Mouse (Mus musculus) ES-E14 (cell line): ENCODE results near the gene Dock3. TPM values are rescaled to one million over a fixed set of nuclear protein-coding genes. Genes with fewer than 3 reads are reported as not detected.

ENCODE experiments used
- DNase-seq: peaks from one replicate; pipeline ENCODE4 v3.0.0-alpha.2; 2013; ENCODE audit warnings: low read depth, low spot score
- H3K27ac ChIP-seq: 2 replicates; pipeline ENCODE4 v1.5.1; 2012; ENCODE audit warnings: low read depth, mild to moderate bottlenecking, low read length, moderate library complexity, mixed read lengths; ENCODE audit not compliant: poor library complexity, insufficient read depth, severe bottlenecking
- H3K36me3 ChIP-seq: 2 replicates; pipeline ENCODE4 v1.6.1; 2012; ENCODE audit warnings: mild to moderate bottlenecking, low read length, moderate library complexity, mixed read lengths; ENCODE audit not compliant: control insufficient read depth, poor library complexity, insufficient read depth, severe bottlenecking
- H3K4me1 ChIP-seq, 2 experiments: fragments of 150-350 bp in 1 of 2; sonication (generic) in 1 of 2; 2 replicates each; pipeline ENCODE4 v1.6.1; 2012; ENCODE audit warnings: low read length in 2 of 2, mild to moderate bottlenecking in 1 of 2, mixed read lengths in 1 of 2; ENCODE audit not compliant: control insufficient read depth in 2 of 2, insufficient read depth in 2 of 2, poor library complexity in 1 of 2
- H3K4me3 ChIP-seq, 2 experiments: fragments of 150-350 bp in 1 of 2; sonication (generic) in 1 of 2; 2 replicates each; pipeline ENCODE4 v1.5.1; 2012; ENCODE audit warnings: low read length in 2 of 2, low read depth in 1 of 2, mild to moderate bottlenecking in 1 of 2, mixed read lengths in 1 of 2; ENCODE audit not compliant: insufficient read depth in 1 of 2, poor library complexity in 1 of 2, severe bottlenecking in 1 of 2
- H3K9ac ChIP-seq: 2 replicates; pipeline ENCODE4 v1.6.1; 2012; ENCODE audit warnings: low read depth, mild to moderate bottlenecking, low read length, mixed read lengths; ENCODE audit not compliant: poor library complexity, insufficient read depth, severe bottlenecking
- H3K9me3 ChIP-seq: fragments of 150-350 bp; sonication (generic); 2 replicates; pipeline ENCODE4 v1.6.1; 2012; ENCODE audit warnings: low read depth, mild to moderate bottlenecking, low read length; ENCODE audit not compliant: control insufficient read depth, insufficient read depth
- CHD2 ChIP-seq: IDR thresholded peaks from 2 replicates; pipeline ENCODE4 v1.6.1; 2014; ENCODE audit warnings: mild to moderate bottlenecking, low read depth, low read length, inconsistent platforms
- HCFC1 ChIP-seq: IDR thresholded peaks from 2 replicates; pipeline ENCODE4 v1.6.1; 2012; ENCODE audit warnings: low read length, inconsistent platforms, borderline replicate concordance; ENCODE audit not compliant: insufficient read depth
- MAFK ChIP-seq: IDR thresholded peaks from 2 replicates; pipeline ENCODE4 v1.6.1; 2014; ENCODE audit warnings: mild to moderate bottlenecking, low read depth, low read length, inconsistent platforms; ENCODE audit not compliant: insufficient read depth
- ZC3H11A ChIP-seq: IDR thresholded peaks from 2 replicates; pipeline ENCODE4 v1.6.1; 2012; ENCODE audit warnings: low read depth, mild to moderate bottlenecking, inconsistent platforms, low read length, borderline replicate concordance
- ZNF384 ChIP-seq: IDR thresholded peaks from 2 replicates; pipeline ENCODE4 v1.6.1; 2012; ENCODE audit warnings: low read depth, low read length, inconsistent platforms
- in situ Hi-C, 2 experiments: fragments of 600-800 bp; cut with MboI; formaldehyde crosslinking; loops; one replicate each; pipeline ENCODE4 v1.15.1; 2025; ENCODE audit warnings: low sequenced_read_pairs in 2 of 2, inconsistent platforms in 1 of 2; ENCODE audit not compliant: unreplicated experiment in 2 of 2
- total RNA-seq: library from RNA; depleted of rRNA; stranded (reverse); fragments of 300-350 nt; gene quantifications from 2 replicates; pipeline ENCODE4 v1.2.3, GENCODE M21; 2012

Dock3 gene
- total RNA-seq, 1 experiment = 3.3 TPM

GRCm38 (mm10) chr9:106970742-106971141, 261.0 kb downstream of the Dock3 start:
- in situ Hi-C loops = no loop called here
- TF ChIP-seq CHD2 (no peak), HCFC1 (no peak), ZNF384 (no peak), MAFK (no peak), ZC3H11A (no peak)
- Histone ChIP-seq H3K9me3 (no peaks in the 10 kb centered on the region), H3K27ac (no peak overlapping the region), H3K36me3 (no peaks in the 10 kb centered on the region), H3K9ac (no peak overlapping the region), H3K4me3 (no peak overlapping the region), H3K4me1 (no peaks in the 10 kb centered on the region; a peak in 1 of 4 replicates)
- no peak for DNase-seq

DNA sequence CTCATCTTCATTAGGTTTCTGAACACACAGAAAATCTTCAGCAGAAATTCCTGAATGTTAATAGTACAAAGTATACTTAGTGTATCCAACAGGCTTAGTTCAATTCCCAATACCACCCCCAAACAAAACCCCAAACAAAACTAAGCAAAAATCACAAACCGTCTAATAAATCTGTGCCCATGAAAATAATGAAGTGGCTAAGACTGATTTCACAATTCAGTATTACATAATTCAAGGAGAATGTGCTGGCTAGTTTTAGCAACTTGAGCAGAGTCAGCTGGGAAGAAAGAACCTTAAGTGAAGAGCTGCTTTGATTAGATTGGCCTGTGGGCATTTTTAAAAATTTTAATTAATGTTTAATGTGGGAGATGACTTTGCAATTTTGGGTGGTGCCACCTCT, 273.3 kb downstream of the Dock3 start:
- Histone ChIP-seq H3K36me3 (no peaks in the 10 kb centered on the region), H3K9me3 (no peaks in the 10 kb centered on the region), H3K27ac (no peak overlapping the region), H3K4me1 (no peaks in the 10 kb centered on the region), H3K4me3 (no peak overlapping the region), H3K9ac (no peak overlapping the region)
- DNase-seq = no peak
- in situ Hi-C loops = no loop called here
- no peak for TF ChIP-seq CHD2

GRCm38 (mm10) chr9:106955486-106955885, 276.2 kb downstream of the Dock3 start:
- no peak for DNase-seq
- no peak for TF ChIP-seq MAFK
- TF ChIP-seq ZNF384 = no peak
- TF ChIP-seq ZC3H11A = no peak
- no peak for TF ChIP-seq CHD2
- no peak overlapping the region for H3K27ac ChIP-seq
- H3K9me3 ChIP-seq = no peaks in the 10 kb centered on the region
- no peaks in the 10 kb centered on the region for H3K4me1 ChIP-seq
- H3K9ac ChIP-seq = no peak overlapping the region
- H3K36me3 ChIP-seq = no peaks in the 10 kb centered on the region
- no peak overlapping the region for H3K4me3 ChIP-seq
- in situ Hi-C loops = no loop called here

GRCm38 (mm10) chr9:106934998-106935397, 296.7 kb downstream of the Dock3 start:
- H3K36me3 ChIP-seq = no peaks in the 10 kb centered on the region
- DNase-seq = no peak
- H3K9me3 ChIP-seq = no peaks in the 10 kb centered on the region
- no peaks in the 10 kb centered on the region for H3K4me1 ChIP-seq
- TF ChIP-seq CHD2 (no peak), ZC3H11A (no peak), HCFC1 (no peak), ZNF384 (no peak), MAFK (no peak)
- in situ Hi-C loops = no loop called here
- no peak overlapping the region for H3K9ac ChIP-seq
- H3K4me3 ChIP-seq = no peak overlapping the region
- H3K27ac ChIP-seq = no peak overlapping the region

GRCm38 (mm10) chr9:106914878-106915277, 316.8 kb downstream of the Dock3 start:
- Histone ChIP-seq H3K9me3 (no peaks in the 10 kb centered on the region), H3K4me3 (no peak overlapping the region), H3K4me1 (no peaks in the 10 kb centered on the region), H3K9ac (no peak overlapping the region), H3K36me3 (no peaks in the 10 kb centered on the region), H3K27ac (no peak overlapping the region)
- no peak for DNase-seq
- in situ Hi-C loops = no loop called here
- TF ChIP-seq ZC3H11A (no peak), MAFK (no peak), ZNF384 (no peak)
